Mouse (Mus musculus) lung, postnatal 0 days (tissue): ENCODE results near the gene Prr18. TPM values are rescaled to one million over a fixed set of nuclear protein-coding genes. Genes with fewer than 3 reads are reported as not detected.

Experiments used
- ATAC-seq: fragments of 200-750 bp; cut with Nextera tagmentation; 2 replicates; pipeline ENCODE4 v1.8.0; 2017; ENCODE audit warnings: moderate library complexity
- DNase-seq: peaks from one replicate; pipeline ENCODE4 v3.0.0-alpha.2; 2016; ENCODE audit warnings: low spot score
- H3K27ac ChIP-seq: fragments of 300-500 bp; sonication (generic); 2 replicates; pipeline ENCODE4 v1.5.1; 2014; ENCODE audit warnings: antibody characterized with exemption, mild to moderate bottlenecking, low read length, mixed read lengths
- H3K27me3 ChIP-seq: fragments of 300-500 bp; sonication (generic); replicated peaks from 2 replicates; pipeline ENCODE4 v1.6.1; 2014; ENCODE audit warnings: low read length, mixed read lengths; ENCODE audit not compliant: insufficient read depth
- H3K36me3 ChIP-seq: fragments of 300-500 bp; sonication (generic); 2 replicates; pipeline ENCODE4 v1.6.1; 2014; ENCODE audit warnings: low read length, mixed read lengths; ENCODE audit not compliant: insufficient read depth
- H3K4me1 ChIP-seq: fragments of 300-500 bp; sonication (generic); 2 replicates; pipeline ENCODE4 v1.6.1; 2014; ENCODE audit warnings: antibody characterized with exemption, low read depth, low read length, mixed read lengths; ENCODE audit not compliant: insufficient read depth
- H3K4me2 ChIP-seq: fragments of 300-500 bp; sonication (generic); replicated peaks from 2 replicates; pipeline ENCODE4 v1.6.1; 2014; ENCODE audit warnings: low read depth, mild to moderate bottlenecking, low read length, moderate library complexity, mixed read lengths
- H3K4me3 ChIP-seq: fragments of 300-500 bp; sonication (generic); 2 replicates; pipeline ENCODE4 v1.5.1; 2014; ENCODE audit warnings: low read depth, low read length
- H3K9ac ChIP-seq: fragments of 300-500 bp; sonication (generic); replicated peaks from 2 replicates; pipeline ENCODE4 v1.6.1; 2014; ENCODE audit warnings: low read depth, mild to moderate bottlenecking
- H3K9me3 ChIP-seq: fragments of 300-500 bp; sonication (generic); 2 replicates; pipeline ENCODE4 v1.6.1; 2016; ENCODE audit warnings: low read length, mixed read lengths
- CTCF ChIP-seq: IDR thresholded peaks from 2 replicates; pipeline ENCODE4 v1.5.1; 2016; ENCODE audit warnings: antibody characterized with exemption, mild to moderate bottlenecking
- EP300 ChIP-seq: IDR thresholded peaks from 2 replicates; pipeline ENCODE4 v1.6.1; 2016; ENCODE audit warnings: antibody characterized with exemption, mild to moderate bottlenecking, control low read depth
- WGBS: fragments of 180-500 bp; shearing (Covaris S2); extraction: QIAGEN DNeasy Blood & Tissue Kit; methylation state at CpG from one replicate; pipeline ENCODE4 v1.1.7; 2014; 5-methylcytosine and 5-hydroxymethylcytosine counted together
- polyA plus RNA-seq: library from polyadenylated mRNA; unstranded; fragments of >200 nt; fragmentation: Nextera tagmentation; extraction: Ambion mirVana; gene quantifications from 2 replicates; pipeline ENCODE4 v1.2.1, GENCODE M21; 2015

The Prr18 gene
- polyA plus RNA-seq, 1 experiment from 2014 or later = 7.6 TPM

GRCm38 (mm10) chr17:8298281-8298680, 39.0 kb upstream of the Prr18 start:
- H3K27me3 ChIP-seq = no peaks in the 10 kb centered on the region
- no peak overlapping the region for H3K4me3 ChIP-seq
- no peak overlapping the region for H3K4me2 ChIP-seq
- no peaks in the 10 kb centered on the region for H3K4me1 ChIP-seq
- WGBS = 95% methylated on average over 2 of the region's 2 CpGs
- H3K36me3 ChIP-seq = peaks cover 6% of the 10 kb centered on the region; the same call in 1 of the 2 replicates
- H3K9me3 ChIP-seq = no peaks in the 10 kb centered on the region
- no peak for DNase-seq
- no peak for ATAC-seq
- H3K27ac ChIP-seq = no peak overlapping the region
- TF ChIP-seq EP300 (no peak), CTCF (no peak)
- no peak overlapping the region for H3K9ac ChIP-seq

- no peak overlapping the region for H3K4me3 ChIP-seq
- no peak overlapping the region for H3K4me2 ChIP-seq
- no peaks in the 10 kb centered on the region for H3K4me1 ChIP-seq
- ATAC-seq = no peak
- H3K9me3 ChIP-seq = no peaks in the 10 kb centered on the region
- no peak for TF ChIP-seq EP300
- TF ChIP-seq CTCF = no peak
- no peaks in the 10 kb centered on the region for H3K27me3 ChIP-seq
- no peak overlapping the region for H3K9ac ChIP-seq
- no peak overlapping the region for H3K27ac ChIP-seq
- no peak for DNase-seq
- peaks cover 6% of the 10 kb centered on the region; the same call in 1 of the 2 replicates for H3K36me3 ChIP-seq
Measured at GRCm38 (mm10) chr17:8299524-8299923, 37.7 kb upstream of the Prr18 start.

- H3K36me3 ChIP-seq = peaks cover 6% of the 10 kb centered on the region; the same call in 1 of the 2 replicates
- ATAC-seq = no peak
- no peak overlapping the region for H3K4me3 ChIP-seq
- TF ChIP-seq CTCF (no peak), EP300 (no peak)
- H3K9me3 ChIP-seq = no peaks in the 10 kb centered on the region
- H3K4me2 ChIP-seq = no peak overlapping the region
- WGBS = 79% methylated on average over 4 of the region's 4 CpGs
- H3K27me3 ChIP-seq = no peaks in the 10 kb centered on the region
- H3K4me1 ChIP-seq = no peaks in the 10 kb centered on the region
- H3K9ac ChIP-seq = no peak overlapping the region
- no peak overlapping the region for H3K27ac ChIP-seq
- no peak for DNase-seq
Measured at GRCm38 (mm10) chr17:8301515-8301914, 35.7 kb upstream of the Prr18 start.

DNA sequence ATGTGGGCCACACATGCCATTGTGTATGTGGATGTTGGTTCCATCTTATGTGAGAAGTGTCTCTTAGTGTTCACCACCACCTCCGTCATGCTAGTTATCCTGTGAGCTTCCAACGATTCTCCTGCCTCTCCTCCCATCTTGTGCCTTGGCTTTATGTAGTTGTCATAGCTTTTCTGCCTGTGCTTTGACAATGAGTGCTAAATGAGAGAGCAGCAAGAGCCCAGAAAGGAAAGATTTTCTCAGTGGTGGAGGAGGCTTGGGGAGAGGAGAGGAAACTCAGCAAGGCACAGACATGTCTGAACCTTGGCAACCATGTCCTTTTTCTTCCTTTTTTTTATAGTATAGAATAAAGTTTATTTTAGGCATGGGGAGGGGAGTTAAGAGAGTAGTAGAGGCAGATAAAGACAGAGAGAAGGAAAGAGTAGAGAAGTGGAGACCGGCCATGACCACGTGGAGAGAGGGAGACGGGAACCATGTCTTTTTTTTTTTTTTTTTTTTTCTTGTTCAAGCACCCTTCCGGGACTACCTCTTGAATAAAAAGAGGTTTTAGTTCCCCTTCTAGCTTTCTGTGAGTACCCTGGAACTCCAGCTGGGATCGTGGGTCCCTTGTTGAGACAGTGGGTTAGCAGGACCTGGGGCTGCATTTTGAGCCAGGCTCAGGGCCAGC, 34.4 kb upstream of the Prr18 start:
- Histone ChIP-seq H3K27ac (no peak overlapping the region), H3K4me3 (no peak overlapping the region), H3K27me3 (no peaks in the 10 kb centered on the region), H3K4me1 (no peaks in the 10 kb centered on the region), H3K9me3 (no peaks in the 10 kb centered on the region), H3K4me2 (no peak overlapping the region), H3K36me3 (peaks cover 3% of the 10 kb centered on the region; the same call in 1 of the 2 replicates), H3K9ac (no peak overlapping the region)
- DNase-seq (no peak), ATAC-seq (no peak)
- WGBS = 63% methylated on average over 7 of the region's 7 CpGs
- TF ChIP-seq CTCF (no peak), EP300 (no peak)

DNA sequence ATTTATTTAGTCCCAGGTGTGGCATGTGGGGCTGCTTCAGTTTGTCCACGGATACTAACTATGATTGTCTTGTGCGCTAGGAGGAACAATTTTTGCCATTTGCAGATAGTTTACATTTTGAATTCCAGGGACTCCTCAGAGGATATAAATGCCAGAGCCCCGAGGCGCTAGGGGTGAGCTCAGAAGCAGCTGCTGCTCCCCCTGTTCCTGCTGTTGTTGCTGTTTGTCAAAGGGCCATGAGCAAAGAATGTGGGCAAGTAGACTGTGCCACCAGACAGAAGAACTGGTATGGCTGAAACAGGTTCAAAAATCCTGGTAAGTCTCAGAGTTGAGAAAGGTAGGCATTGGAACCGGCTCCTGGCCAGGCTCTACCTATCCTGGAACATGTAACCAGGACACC, 33.6 kb upstream of the Prr18 start:
- WGBS = 41% methylated on average over 5 of the region's 5 CpGs
- DNase-seq = no peak
- no peak for TF ChIP-seq EP300
- TF ChIP-seq CTCF = no peak
- Histone ChIP-seq H3K27ac (no peak overlapping the region), H3K9ac (no peak overlapping the region), H3K4me3 (no peak overlapping the region), H3K36me3 (no peaks in the 10 kb centered on the region), H3K4me2 (no peak overlapping the region), H3K27me3 (no peaks in the 10 kb centered on the region), H3K4me1 (no peaks in the 10 kb centered on the region), H3K9me3 (no peaks in the 10 kb centered on the region)
- ATAC-seq = no peak

DNA sequence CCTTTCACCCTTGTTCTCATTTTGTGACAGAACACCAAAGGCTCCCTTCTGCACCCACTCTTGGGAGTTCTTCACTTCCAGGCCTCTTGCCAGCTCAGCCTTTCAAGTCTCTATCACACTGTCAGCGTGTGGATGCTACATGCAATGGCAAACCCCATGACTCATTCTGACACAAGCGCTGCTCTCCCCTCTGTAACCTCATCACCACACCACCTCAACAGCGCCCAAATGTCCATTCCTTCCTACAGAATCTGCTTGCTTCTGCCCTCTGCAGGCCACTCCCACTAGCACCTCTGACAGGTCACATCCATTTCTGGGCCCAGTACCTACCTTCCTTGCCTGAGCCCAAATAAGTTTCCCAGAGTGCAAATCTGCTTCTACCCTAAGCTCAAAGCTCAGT, 31.5 kb upstream of the Prr18 start:
- no peak; the same call in 1 of the 2 replicates for ATAC-seq
- no peak for TF ChIP-seq EP300
- TF ChIP-seq CTCF = peak; percentile 59
- Histone ChIP-seq H3K4me3 (no peak overlapping the region), H3K27me3 (no peaks in the 10 kb centered on the region), H3K9me3 (no peaks in the 10 kb centered on the region), H3K4me1 (no peaks in the 10 kb centered on the region), H3K4me2 (no peak overlapping the region), H3K9ac (no peak overlapping the region), H3K27ac (no peak overlapping the region), H3K36me3 (no peaks in the 10 kb centered on the region)
- WGBS = 24% methylated on average over 3 of the region's 3 CpGs
- peak; percentile 38 for DNase-seq
